Mouse (Mus musculus) right cerebral cortex, postnatal 10 days (tissue): ENCODE measurements around the gene Palmd.

ENCODE experiments used
- DNase-seq, 2 experiments: peaks; one replicate each; pipeline ENCODE4 v3.0.0; 2021; ENCODE audit warnings: low spot score in 2 of 2

Gene Palmd

GRCm38 (mm10) chr3:116892206-116892563, 76.6 kb downstream of the Palmd start:
- no peak for DNase-seq

DNA sequence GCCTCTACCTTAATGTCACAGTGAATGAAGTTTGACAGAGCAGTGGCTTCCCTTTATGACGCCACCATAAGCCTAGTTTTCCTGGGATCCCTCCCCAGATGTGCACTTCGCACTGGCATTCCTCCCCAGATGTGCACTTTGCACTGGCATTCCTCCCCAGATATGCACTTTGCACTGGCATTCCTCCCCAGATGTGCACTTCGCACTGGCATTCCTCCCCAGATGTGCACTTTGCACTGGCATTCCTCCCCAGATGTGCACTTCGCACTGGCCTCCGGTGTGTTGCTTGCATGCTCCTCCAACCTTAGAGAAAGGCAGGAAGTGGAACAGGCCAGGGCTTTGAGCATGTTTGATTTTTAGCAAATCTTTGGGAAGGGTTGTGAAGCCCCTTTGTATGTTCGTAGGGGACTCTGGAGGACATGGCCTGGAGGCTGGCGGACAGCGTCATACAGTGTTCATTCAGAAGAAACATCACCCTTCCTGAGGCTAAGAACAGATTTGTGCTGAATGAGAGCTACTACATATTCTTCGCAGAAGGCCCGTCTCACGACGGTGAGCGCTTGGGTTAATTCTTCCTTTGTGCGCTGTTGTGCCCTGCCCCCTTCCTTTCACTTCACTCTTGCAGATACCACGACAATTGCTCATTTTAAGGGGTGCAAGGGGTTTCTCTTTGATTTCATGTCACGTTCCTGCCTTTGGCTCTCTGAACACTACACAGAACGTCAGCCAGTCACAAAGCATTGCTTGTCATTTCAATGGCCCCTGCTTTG, 77.2 kb downstream of the Palmd start:
- DNase-seq: no peak

DNA sequence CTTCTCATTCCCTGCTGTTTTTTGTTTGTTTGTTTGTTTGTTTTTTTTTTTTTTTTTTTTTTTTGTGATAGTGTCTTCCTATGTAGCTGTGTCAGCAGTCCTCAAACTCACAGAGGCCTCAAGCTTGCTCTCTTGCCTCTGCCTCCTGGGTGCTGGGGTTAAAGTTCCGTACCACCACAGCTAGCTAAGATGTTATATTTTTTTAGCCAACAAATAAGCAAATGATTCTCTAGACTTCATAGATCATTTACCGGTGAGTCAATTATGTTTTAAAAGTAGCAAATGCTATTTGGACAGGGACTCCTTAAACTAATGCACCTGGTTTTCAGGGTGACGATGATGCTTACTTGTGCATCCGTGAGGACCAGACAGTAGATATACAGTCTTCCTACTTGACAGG, 78.2 kb downstream of the Palmd start:
- no peak for DNase-seq

DNA sequence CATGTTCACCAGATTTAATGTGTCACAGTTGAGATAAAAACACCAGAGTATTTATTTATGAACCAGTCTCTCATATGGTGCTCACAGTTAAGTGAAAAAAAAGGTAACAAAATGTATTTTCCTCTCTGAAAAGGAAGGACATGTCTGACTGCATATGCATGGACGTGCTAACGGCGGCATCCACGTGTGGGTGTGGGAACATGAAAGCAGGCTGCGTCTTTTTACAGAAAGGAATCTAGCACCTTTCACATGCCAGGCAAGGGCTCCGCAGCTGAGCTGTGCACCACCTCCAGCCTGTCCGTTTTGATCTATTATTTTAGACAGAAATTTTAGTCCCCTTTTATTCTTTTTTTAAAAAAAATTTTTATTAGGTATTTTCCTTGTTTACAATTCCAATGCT, 79.4 kb downstream of the Palmd start:
- no peak for DNase-seq

DNA sequence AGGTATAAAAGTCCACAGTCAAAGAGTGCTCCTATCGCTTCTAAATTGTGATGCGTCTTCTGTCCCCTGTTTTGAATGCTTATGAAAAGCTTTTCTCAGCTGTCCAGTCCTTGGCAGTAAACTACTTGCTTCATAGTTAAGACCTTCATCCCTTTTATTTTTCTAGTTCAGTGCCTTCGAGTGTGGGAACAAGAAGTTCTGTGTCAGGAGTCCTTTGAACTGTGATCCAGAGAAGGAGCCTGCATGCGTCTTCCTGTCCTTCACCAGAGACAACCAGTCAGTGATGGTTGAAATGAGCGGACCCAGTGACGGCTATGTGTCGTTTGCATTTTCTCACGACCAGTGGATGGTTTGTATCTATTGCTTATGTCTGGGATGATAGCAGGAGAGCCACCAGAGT, 83.8 kb downstream of the Palmd start:
- DNase-seq: no peak

DNA sequence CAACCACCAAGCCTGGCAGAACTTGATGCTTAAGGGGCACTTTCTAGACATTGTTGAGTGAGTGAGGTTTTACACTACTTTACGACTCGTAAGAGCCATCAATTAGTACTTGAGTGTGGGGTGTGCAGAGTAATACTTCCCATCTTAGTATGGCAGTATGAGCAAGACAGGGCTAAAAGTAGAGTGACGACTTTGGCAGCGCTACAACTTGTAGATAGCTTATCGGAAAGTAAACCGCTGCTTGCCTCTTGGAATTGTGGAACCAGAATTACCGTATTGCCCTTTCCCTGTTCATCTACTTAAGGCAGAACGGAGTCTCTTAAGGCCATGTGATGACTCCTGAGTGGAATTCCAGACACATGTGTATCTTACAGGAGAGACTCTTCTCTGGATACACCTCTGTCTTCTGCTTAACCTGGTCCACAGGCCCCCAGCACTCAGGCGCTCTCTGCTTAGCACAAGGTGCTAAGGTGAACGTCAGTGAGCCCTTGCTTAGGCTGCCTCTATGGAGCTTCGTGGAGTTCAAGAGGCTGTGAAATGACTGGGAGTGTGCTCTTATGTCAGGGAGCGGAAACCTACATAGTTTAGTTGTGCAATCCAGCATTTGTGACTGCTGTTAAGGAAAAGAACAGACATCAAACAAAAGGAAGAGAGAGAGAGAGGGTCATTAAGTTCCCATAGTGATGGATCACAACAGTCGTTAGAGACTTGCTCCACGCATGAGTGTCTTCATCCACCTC, 86.4 kb downstream of the Palmd start:
- DNase-seq: no peak

DNA sequence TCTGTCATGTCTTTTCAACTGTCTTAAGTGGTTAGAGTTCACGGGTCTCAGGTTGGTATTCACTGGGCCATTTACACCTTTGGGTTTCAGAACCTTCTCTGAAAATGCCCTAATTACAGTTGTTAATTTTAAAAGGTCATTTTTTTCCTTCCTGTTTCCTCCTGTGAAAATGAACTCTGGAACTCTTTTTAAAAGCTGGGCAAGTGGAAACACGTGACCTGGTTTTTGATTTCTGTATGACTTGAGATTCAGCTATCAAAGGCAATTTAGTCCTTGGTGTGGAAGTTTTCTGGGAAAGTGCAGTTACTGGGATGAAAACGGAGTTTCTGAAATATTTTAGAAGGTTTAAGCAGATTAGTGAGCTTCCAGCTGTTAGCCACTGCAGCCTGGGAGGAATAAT, 98.4 kb downstream of the Palmd start:
- no peak for DNase-seq
